Mouse (Mus musculus) layer of hippocampus, postnatal 14 days (tissue): Measurements from ENCODE around the gene Gpx7. TPM values are rescaled to one million over a fixed set of nuclear protein-coding genes. Genes with fewer than 3 reads are reported as not detected.
"Not testable (repeated sequence)": the region's sequence is repeated elsewhere in the genome, so short reads cannot be mapped to it uniquely, and the experiment has no call there.

Experiments
- DNase-seq, 2 experiments: peaks; one replicate each; pipeline ENCODE4 v3.0.0; 2021 to 2022; ENCODE audit warnings: low spot score in 2 of 2, mixed read lengths in 1 of 2
- total RNA-seq, 2 experiments: library from RNA; stranded (reverse); gene quantifications; 2 replicates each; pipeline ENCODE4 v1.2.3; 2021

Gpx7 gene
- total RNA-seq, 2 experiments from 2014 or later = 7.4 to 8.0 TPM

DNA sequence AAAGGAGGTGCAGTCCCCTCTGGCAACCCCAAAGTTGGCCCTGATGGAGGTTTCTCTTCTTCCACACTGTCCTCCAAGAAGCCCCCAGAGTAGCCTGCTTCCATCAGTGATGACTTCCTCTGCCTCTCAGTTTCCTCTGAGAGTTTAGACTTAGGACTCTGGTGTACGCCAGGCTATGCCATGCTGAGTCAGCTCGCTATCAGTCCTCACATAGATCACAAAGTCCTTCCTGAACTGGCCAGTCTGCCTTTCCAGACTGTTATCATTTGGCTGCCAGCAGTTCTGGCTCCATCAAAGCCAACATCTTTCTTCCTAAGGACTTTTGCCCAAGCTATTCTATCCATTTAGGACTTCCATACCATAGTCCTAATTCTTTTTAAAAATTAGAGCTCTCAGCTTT, 14.2 kb downstream of the Gpx7 start:
- DNase-seq = no peak

DNA sequence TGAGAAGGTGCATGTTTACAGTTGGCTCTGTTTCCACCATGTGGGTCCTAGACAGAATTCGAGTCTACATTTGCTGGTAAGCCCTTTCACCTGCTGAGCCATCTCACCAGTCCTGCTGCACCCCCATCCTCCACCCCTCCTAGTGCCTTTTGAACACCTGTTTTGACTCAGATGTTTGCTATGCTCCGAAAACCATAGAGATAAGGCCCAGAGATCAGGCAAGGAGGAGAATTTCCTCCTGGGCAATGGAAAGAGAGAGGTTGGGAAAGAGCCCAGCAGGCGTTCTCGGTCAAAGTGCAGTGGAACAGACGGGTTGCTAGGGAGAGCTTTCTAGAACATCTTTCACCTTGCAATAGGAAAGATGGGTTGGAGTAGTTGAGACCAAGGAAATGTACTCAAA, 15.6 kb downstream of the Gpx7 start:
- no peak for DNase-seq

DNA sequence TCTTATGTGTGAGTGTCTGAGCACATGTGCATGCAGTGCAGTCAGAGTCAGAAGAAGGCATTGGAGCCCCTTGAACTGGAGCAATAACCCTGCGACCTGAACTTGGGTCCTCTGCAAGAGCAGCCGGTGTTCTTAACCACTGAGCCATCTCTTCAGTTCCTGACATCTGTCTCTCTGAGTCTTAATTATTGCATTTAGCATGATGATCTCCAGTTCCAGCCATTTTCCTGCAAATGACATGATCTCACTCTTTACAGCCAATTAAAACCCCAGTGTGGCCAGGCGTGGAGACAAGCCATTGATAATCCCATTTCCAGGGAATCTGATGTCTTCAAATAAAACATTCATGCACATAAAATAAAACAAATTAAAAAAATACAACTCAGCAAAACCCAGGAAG, 18.0 kb downstream of the Gpx7 start:
- DNase-seq = no peak

DNA sequence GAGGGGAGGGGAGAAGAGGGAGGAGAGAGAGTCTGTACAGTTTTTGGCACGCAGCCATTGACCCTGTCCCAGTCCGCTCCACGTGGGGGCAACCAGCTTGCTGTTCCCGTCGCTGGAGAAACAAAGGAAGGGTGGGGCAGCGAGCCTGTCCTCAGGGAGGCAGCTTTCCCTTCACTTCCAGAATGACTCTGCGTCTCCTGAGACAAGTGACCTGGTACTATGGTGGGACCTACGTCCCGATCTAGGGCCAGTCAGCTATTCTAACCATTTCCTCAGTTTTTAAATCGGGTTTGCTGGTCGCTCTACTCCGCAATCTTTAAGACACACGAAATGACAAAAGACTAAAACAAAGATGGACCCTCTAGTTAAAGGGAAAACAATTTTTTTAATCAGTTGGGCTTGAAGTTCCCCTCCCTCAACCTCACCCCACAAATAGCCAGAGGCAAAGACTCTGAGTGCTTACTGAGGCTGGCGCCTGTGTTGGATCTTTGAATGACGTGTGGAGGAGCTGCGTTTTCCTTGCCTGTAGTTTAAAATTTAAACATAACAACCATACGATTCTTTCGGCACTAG, 19.0 kb downstream of the Gpx7 start:
- DNase-seq = peak; percentile 28 to 35

DNA sequence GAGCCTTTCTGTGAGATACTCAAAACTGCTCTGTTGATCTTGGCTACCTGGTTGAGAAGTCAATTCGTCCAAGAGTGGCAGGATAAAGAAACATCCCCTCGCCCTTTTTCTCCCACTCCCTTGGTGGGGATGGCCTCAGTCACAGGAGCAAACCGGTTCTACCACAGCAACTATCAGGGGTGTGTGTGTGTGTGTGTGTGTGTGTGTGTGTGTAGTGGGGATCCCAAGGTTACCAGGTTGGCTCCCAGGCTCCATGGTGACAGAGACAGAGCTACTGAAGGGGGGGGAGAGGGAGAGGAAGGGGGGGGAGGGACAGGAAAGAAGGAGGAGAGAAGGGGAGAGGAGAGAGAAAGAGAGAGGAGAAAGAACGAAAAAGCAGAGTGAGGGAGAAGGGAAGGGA, 19.7 kb downstream of the Gpx7 start:
- DNase-seq = no peak

DNA sequence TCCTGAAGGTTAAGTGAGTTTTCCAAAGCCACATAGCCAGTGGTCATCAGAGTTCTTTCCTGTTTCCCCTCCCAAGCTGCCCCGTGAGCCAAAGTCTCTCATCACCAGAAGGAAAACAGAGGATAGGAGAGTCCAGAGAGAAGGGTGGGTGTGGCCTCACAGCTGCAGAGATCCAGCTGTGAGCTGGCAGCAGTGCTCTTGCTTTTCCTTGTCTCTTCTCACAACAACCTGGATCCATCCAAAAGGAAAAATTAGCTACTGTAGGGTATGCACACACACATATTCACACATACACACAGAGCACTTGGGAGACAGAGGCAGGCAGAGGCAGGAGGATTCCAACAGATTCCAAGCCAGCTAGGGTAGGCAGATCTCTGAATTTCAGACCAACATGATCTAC, 20.7 kb downstream of the Gpx7 start:
- no peak for DNase-seq

DNA sequence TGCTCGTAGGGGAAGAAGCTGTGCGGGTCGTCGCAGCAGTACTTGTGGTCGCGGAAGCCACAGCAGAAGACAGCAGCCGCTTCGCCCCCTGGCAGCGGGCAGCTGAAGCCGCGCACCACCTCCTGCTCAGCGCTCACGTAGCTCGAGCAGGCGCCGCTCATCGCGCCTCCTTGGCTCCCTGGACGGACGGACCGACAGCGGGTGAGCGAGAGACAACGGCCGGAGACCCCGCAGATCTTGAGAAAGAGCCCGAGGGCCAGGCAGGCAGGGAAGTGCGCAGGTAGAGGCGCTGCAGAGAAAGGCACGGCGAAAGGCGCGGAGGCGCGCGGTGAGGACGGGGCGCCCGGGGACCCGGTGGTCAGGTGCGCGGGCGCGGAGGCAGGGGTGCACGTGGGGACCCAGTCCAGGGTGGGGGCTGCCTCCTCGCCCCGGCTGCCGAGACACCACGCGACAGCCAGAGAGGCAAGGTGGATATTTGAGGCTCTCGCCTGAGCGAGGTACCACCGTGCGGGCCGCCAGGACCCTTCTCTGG, 23.5 kb downstream of the Gpx7 start, which contains the start of gene Shisal2a:
TSS of gene Shisal2a (minus strand) at position 167 of the 532 bp plus-strand sequence.
- DNase-seq = no peak

DNA sequence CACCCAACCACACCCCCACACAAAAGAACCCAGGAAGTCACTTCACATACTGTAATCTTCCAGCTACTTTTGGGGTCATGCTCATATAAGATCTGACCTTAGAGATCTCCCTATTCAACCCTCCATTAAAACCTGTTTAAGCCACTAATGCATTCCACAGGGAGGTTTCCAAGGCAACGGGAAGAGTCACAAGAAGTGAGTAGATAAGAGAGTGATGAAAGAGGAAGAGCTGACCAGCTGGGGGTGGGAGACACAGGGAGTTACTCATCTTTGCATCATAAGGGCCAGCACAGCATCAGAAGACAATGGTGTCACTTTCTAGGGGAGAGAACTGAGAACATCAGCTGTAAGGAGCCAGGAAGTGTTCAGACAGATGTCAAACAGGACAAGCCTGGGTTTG, 26.6 kb downstream of the Gpx7 start:
- DNase-seq = no peak

DNA sequence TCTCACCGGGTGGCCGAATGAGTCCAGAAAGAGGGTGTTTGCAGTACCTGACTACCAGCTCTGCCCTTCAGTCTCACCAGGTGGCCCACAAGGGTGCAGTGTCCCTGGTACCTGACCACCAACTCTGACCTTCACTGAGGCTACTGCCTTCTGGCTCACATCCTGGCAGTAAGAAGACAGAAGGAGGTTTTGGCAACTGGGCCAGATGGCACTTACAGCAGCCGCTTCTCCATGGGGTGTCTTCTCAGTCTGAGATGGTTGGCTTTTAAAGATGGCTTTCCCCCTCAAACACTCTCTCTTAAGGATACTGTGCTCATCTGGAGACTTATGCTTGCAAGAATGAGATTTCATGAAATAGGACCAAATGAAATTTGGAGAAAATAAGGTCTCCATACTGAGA, 27.3 kb downstream of the Gpx7 start:
- no peak for DNase-seq

DNA sequence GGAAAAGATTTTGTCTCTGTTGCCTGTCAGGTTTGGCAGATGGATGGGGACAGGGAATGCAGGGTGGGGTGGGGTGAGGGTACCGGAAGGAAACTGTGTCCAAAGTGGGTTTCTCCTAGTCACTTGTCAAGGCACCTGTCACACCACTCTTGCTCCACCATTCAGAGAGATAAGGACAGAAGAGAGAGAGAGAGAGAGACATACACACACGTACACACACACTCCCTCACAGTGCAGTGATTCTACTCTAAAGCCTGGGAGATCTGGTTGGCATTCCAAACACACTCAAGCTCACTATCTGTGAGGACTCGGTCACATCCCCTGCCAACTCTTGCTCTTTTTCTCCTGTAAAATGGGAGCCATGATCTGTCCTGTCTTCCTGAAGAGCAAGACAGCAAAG, 34.6 kb downstream of the Gpx7 start:
- DNase-seq = no peak

DNA sequence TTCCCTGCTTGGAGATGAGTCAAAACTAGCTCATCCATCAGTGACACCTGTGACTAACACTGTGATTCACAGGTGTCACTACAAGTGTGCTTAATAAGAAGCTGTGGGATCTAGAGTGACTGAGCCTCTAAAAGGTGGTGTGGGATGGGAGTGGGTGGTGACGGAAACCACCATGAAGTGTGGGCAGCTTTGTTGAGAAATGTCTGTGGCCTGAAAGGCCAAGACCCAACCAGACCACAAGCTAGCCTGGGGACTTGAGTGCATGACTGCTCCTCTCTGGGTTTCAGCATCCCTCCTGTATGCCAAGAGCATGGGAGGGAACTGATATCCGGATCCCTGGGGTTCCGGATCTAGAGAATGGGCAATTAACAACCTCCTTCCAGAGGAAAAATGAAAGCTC, 35.3 kb downstream of the Gpx7 start:
- DNase-seq = no peak

DNA sequence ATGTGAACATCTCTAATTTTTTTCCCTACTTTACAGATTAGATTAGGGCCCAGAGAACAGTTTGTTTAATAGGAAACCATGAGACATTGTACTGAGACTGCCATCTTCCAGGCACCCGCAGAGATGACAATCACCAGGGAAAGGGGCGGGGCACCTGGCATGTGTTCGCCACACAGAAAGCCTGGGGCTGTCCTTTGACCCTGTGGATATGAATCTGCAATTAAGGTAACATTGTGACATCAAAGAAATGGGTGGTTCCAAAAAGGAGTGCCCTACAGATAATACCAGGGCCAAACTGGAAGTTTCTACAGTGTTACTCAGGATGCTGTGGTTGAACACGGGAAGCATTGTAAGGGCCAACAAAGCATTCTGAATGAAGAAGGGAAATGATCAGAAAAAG, 36.4 kb downstream of the Gpx7 start:
- DNase-seq = no peak

DNA sequence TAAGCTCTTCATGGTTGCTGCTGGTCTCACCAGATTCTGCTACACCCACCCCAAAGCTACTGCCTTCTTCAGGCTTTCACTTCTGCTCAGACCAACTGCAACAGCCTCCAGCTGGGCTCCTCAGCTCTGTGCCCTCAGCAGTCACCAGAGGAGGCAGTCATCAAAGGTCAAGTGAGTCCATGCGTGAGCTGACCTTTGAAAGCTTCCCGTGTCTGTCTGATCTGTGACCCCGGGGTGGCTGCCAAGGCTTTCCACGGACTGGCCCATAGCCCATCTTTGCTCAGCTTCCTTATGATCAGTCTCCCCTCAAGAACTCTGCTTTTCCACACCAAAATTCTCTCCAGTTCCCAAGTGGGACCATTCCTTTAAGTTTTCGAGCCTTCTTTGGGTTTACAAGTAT, 37.5 kb downstream of the Gpx7 start:
- no peak for DNase-seq

DNA sequence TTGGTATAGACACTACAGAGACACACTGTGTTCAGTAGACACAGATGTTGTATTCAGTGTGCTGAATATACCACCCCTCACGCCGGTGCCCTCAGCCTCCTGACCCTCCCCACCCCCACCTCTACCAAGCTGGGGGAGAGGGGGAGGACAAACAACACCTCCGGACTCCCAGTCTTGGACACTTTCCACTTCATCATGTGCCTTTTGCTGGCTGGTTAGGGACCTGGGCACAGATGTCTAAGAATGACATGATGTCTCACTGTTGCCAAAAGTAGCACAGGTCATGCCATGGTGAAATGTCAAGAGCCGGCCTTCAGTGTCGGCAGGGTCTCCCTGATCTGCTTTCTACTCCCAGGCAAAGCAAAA, 42.7 kb downstream of the Gpx7 start:
- DNase-seq = no peak

DNA sequence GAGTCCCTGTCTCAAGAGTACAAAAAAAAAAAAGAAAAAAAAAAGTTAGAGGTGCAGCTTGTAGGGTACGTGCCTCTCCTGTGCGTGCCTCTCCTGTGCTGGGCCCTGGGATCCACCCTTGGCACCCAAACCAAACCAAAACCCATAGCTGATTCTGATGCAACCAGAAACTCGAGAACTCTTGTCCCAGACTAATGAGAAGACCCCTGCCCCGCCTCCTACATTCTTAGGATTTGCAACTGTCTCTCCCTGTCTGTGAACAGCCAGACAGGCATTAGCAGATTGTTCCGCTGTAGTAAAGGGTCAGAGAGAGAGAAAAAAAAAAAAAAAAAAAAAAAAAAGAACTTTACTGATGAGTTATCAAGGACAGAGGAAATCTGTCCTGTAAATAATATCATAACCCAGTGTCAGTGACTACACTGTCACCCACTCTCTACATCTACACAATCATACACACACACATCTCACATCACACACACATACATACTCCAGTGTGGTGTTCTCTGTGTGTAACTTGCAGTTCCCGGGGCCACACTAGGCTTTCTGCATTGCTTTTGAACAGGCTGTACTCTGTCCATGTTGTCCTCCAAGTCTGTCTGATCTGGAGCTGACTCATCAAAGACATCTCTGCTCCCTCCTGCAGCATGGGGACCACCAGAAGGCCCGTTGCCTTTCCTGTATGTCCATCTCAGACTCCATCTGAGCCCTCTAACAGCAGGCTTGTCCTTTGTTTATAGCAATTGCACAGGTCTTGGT, 43.2 kb downstream of the Gpx7 start:
- no peak for DNase-seq

DNA sequence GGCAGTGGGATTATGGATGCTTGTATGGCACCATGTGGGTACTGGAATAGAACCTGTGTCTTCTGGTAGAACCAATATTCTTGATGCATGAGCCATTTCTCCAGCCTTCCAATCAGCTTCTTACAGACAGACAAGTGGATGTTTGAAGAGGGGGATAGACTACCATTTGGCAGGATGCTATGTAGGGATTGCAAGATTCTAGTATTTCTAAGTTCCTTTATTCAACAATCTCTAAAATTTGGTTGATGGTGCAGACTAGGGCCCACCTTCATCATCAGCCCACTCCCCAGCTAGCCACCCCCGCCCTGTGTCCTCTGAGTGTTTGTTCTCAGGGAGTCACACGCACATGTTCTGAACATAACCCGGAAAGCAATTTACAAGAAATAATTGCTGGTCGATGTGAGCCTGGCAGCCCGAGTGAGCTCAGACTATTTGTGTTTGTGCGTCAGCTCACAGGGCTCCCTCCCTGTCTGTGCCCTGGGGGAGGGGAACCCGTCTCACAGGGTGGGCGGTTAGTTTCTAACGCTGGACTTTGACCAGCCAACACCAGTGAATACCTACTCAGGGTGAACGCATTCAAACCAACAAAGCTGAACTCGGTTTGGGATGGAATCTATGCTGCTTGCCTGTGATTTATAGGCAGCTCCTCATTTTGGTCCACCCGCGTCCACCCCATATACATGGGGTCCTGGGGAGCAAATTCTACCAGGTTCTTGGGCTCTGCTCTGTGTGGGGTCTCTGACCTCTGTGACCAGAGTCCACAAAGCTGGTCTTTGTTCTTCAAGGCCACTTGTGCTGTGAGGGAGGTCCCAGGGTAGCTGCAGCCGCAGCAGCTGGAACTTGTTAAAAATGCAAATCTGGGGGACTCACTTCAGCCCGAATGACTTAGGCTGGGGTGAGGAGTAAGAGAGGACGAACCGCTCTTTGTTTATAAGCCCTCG, 44.2 kb downstream of the Gpx7 start:
- no peak for DNase-seq

DNA sequence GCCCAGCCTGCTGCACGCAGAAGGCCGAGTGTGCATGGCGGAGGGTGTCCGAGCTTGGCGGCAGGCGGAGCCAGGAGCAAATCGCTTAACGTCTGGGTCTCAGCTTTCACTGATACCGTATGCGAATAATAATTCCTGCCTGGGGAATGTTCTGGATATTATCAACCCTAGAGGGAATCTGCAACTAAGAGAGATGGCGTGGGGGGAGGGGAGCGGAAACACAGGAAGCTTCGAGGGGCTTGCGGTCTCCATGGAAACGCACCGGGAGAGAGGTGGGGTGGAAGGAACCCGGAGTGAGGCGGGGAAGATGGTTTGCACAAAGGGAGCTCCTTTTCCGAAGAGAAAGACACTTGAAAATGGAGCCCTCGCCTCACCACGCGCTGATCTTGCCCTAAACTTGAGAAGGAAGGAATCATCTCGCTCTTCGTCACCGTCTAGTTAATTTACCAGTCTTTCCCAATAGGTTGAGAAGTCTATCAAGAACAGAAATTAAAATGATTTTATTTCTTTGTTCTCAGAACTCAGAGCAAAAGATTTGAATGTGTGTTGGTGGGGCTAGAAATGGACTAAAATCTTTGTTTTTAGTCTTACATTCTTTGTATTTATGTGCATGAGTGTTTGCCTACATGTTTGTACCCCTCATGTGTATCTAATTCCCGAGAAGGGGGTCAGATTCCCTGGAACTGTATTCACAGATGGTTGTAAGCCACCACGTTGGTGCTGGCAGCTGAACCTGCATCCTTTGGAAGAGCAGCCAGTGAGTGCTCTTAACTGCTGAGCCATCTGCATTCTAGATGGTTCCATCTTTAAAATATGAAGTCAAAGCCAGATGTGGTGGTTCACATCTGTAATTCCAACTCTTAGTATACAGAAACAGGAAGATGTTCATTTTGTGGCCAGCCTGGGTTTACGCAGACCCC, 46.4 kb downstream of the Gpx7 start:
- peak; percentile 62 to 67 for DNase-seq

DNA sequence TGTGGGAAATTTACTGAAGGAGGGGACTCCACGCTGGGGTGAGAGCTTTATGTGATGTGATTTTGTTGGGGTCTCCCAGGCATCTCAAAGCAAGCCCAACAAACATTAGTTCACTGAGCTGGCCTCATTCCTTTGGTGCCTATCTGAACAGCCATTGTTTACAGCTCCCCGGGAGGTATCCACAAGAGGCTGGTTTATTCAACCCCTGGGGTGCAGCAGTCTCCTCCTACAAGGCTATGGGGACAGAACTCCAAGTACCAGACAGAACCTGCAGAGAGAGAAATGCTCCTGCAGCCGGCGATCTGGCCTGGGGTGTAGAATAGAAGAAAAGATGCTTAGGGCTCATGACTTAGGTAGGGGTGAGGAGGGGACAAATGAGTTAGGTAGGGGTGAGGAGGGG, 48.3 kb downstream of the Gpx7 start:
- no peak for DNase-seq

DNA sequence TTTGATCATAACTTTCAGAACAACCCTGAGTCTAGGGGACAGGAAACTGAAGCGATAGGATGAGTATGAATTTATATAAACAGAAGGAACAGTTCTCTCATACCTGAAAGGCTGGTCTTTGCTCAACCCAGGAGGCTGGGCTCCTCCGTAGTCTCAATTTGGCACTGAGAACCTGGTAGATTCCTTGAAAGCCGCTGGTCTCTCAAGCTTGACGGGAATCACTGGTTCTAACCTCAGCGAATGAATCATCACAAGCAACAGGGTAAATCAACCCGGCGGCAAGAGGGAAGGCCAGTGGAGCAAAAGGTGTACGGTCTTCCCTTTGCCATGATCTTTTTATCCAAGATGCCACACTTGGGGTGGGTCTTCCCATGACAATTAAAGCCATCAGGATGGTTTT, 49.3 kb downstream of the Gpx7 start:
- DNase-seq = no peak

DNA sequence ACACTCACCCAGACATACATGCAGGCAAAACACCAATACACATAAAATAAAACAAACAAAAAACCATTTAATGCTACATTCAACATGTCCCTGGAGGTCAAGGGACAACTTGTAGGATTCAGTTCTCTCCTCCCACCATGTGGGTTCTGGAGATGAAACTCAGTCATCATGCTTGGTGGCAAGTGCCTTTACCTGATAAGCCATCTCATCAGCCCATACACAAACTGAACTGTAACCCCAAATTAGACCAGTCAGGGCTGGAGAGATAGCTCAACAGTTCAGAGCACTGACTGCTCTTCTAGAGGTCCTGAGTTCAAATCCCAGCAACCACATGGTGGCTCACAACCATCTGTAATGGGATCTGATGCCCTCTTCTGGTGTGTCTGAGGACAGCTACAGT, 53.2 kb downstream of the Gpx7 start:
- DNase-seq = not testable (repeated sequence)

DNA sequence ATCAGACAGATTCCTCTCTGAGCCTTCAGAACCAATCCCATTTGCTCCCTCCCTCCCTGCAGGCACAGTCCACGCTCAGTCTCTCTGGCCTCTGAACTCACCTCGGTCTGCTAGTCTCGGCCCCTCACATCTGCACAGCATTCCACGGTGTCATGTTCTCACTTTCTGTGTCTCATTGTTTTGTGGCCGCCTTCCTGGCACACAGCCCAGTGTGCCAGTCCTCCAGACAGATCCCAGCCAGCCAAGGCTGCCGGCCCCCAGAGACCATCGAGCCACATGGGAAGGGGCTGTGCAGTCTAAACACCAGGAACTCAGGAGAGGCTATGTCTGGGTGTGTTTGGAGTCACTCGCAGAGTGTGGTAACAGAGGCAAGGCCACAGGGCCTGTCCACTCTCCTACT, 55.9 kb downstream of the Gpx7 start:
- DNase-seq = no peak
